ENCODE assay signal across 8 mouse cellular contexts in genomic region chr7:24175337-24175711, GRCm38 (mm10). TPM values are rescaled to one million over a fixed set of nuclear protein-coding genes. Genes with fewer than 3 reads are reported as not detected.
DNase-seq lines count a peak whose midpoint lies in the region; ATAC-seq and TF ChIP-seq lines count a peak whose summit lies in the region.

No protein-coding gene starts in this region.

- no peak overlapping the region for H3K27ac ChIP-seq in cerebellum, adult 2 months (ENCODE audit: insufficient read depth, low read length)
- no peak overlapping the region for H3K27ac ChIP-seq in limb, embryonic 13.5 days
- H3K27ac ChIP-seq in small intestine, adult 2 months (ENCODE audit: insufficient read depth, low read depth, low read length): no peak overlapping the region

- WGBS in cerebellum, adult 2 months: 41% methylated on average over 6 of the region's 6 CpGs
- WGBS in limb, embryonic 13.5 days: 56% methylated on average over 6 of the region's 6 CpGs
- WGBS in small intestine, adult 2 months: 49% methylated on average over 6 of the region's 6 CpGs

- intact Hi-C loops in gastrocnemius, postnatal 36 days (cut with DNase I): no loop called here

- H3K4me1 ChIP-seq in cerebellum, adult 2 months (ENCODE audit: control insufficient read depth, insufficient read depth, low read length): no peaks in the 10 kb centered on the region
- peaks cover 28% of the 10 kb centered on the region for H3K4me1 ChIP-seq in megakaryocyte, embryonic 14.5 days
- no peaks in the 10 kb centered on the region for H3K4me1 ChIP-seq in limb, embryonic 13.5 days
- no peaks in the 10 kb centered on the region for H3K4me1 ChIP-seq in small intestine, adult 2 months (ENCODE audit: control insufficient read depth, insufficient read depth, insufficient read length, low read length)

- H3K27me3 ChIP-seq in cerebellum, adult 2 months (ENCODE audit: control insufficient read depth, insufficient read depth, low read length): no peaks in the 10 kb centered on the region
- H3K27me3 ChIP-seq in megakaryocyte, embryonic 14.5 days (replicated peaks): no peaks in the 10 kb centered on the region
- H3K27me3 ChIP-seq in limb, embryonic 13.5 days: no peaks in the 10 kb centered on the region
- no peaks in the 10 kb centered on the region for H3K27me3 ChIP-seq in small intestine, adult 2 months (ENCODE audit: control insufficient read depth, insufficient read depth, low read length)

- no peak for DNase-seq in cerebellum, adult 2 months
- DNase-seq in cerebellum, postnatal 25 days: no peak
- DNase-seq in urinary bladder, adult 18-20 months (ENCODE audit: low spot score in 2 of 2): no peak
- DNase-seq in gastrocnemius, postnatal 36 days: no peak

- peaks cover 29% of the 10 kb centered on the region for H3K36me3 ChIP-seq in megakaryocyte, embryonic 14.5 days (replicated peaks; ENCODE audit: low read length)
- H3K36me3 ChIP-seq in limb, embryonic 13.5 days: no peaks in the 10 kb centered on the region; the same call in 1 of the 2 replicates
- no peaks in the 10 kb centered on the region for H3K36me3 ChIP-seq in small intestine, adult 2 months (ENCODE audit: control insufficient read depth, insufficient read depth, low read length)

- TF ChIP-seq POLR2A in cerebellum, adult 2 months (IDR thresholded peaks at IDR 0.05; ENCODE audit: borderline replicate concordance, insufficient read depth, low read length): no peak
- TF ChIP-seq POLR2A in small intestine, adult 2 months (IDR thresholded peaks at IDR 0.05; ENCODE audit: low read depth, low read length): no peak

- no peak for TF ChIP-seq CTCF in cerebellum, adult 2 months (IDR thresholded peaks at IDR 0.05; ENCODE audit: borderline replicate concordance, insufficient read depth, low read depth, low read length)
- no peak for TF ChIP-seq CTCF in small intestine, adult 2 months (IDR thresholded peaks at IDR 0.05; ENCODE audit: extremely low read depth, insufficient read length, insufficient replicate concordance, low read depth, low read length)

- peak overlapping the region; percentile 78 for H3K9ac ChIP-seq in limb, embryonic 13.5 days

- H3K9me3 ChIP-seq in megakaryocyte, embryonic 14.5 days: peaks cover 17% of the 10 kb centered on the region
- H3K9me3 ChIP-seq in limb, embryonic 13.5 days: no peaks in the 10 kb centered on the region

- ATAC-seq in megakaryocyte, adult 5-6 weeks (ENCODE audit: poor library complexity, severe bottlenecking): no peak
- no peak for ATAC-seq in limb, embryonic 13.5 days (ENCODE audit: low FRiP score, low read depth)

- H3K4me3 ChIP-seq in cerebellum, adult 2 months (replicated peaks; ENCODE audit: insufficient read depth, low read depth, low read length): peak overlapping the region; percentile 85
- peak overlapping the region; percentile 89 for H3K4me3 ChIP-seq in megakaryocyte, embryonic 14.5 days (replicated peaks)
- peak overlapping the region; percentile 61 for H3K4me3 ChIP-seq in limb, embryonic 13.5 days
- H3K4me3 ChIP-seq in small intestine, adult 2 months (ENCODE audit: low read depth, low read length): peak overlapping the region; percentile 64

- H3K4me2 ChIP-seq in limb, embryonic 13.5 days (replicated peaks): peak overlapping the region; percentile 62

RNA-seq across cellular contexts. Expression of gene Zfp114, which starts 0.5 kb away (rescaled TPM):
- 2.2 and 3.0 TPM in 2 replicates for polyA plus RNA-seq in cerebellum, adult 2 months (2012; rRNA removed)
- polyA plus RNA-seq in megakaryocyte, embryonic 14.5 days (2012; ENCODE audit: insufficient read depth, low replicate concordance): not detected in 2 replicates
- 0.71 and 0.80 TPM in 2 replicates for total RNA-seq in megakaryocyte, adult 5-6 weeks (2015)
- total RNA-seq in megakaryocyte, adult 5-6 weeks (2017): 0.11 and 0.65 TPM in 2 replicates
- polyA plus RNA-seq in limb, embryonic 13.5 days (2015; fragmentation: Nextera tagmentation; extraction: Ambion mirVana): 5.6 and 7.1 TPM in 2 replicates
- 0.03 and 0.08 TPM in 2 replicates for polyA plus RNA-seq in small intestine, adult 2 months (2012; rRNA removed)
- under 1 TPM; 0.33 to 0.35 TPM for total RNA-seq in gastrocnemius, postnatal 36 days (2021)

RNA-seq across cellular contexts. Expression of gene Zfp111, which starts 35.9 kb away (rescaled TPM):
- polyA plus RNA-seq in cerebellum, adult 2 months (2012; rRNA removed): 5.3 and 5.5 TPM in 2 replicates
- 0.41 TPM in 1 of 2 replicates, not detected in the other for polyA plus RNA-seq in megakaryocyte, embryonic 14.5 days (2012; ENCODE audit: insufficient read depth, low replicate concordance)
- total RNA-seq in megakaryocyte, adult 5-6 weeks (2015): 6.0 and 6.8 TPM in 2 replicates
- total RNA-seq in megakaryocyte, adult 5-6 weeks (2017): 6.8 and 8.9 TPM in 2 replicates
- 10.5 and 11.3 TPM in 2 replicates for polyA plus RNA-seq in limb, embryonic 13.5 days (2015; fragmentation: Nextera tagmentation; extraction: Ambion mirVana)
- 0.28 and 0.70 TPM in 2 replicates for polyA plus RNA-seq in small intestine, adult 2 months (2012; rRNA removed)
- total RNA-seq in gastrocnemius, postnatal 36 days (2021): 1 to 10 TPM; 2.1 to 2.7 TPM

RNA-seq across cellular contexts. Expression of gene Zfp235, which starts 41.4 kb away (rescaled TPM):
- 20.2 and 21.4 TPM in 2 replicates for polyA plus RNA-seq in cerebellum, adult 2 months (2012; rRNA removed)
- 1.00 and 2.8 TPM in 2 replicates for polyA plus RNA-seq in megakaryocyte, embryonic 14.5 days (2012; ENCODE audit: insufficient read depth, low replicate concordance)
- 4.5 and 8.1 TPM in 2 replicates for total RNA-seq in megakaryocyte, adult 5-6 weeks (2015)
- 3.7 and 4.7 TPM in 2 replicates for total RNA-seq in megakaryocyte, adult 5-6 weeks (2017)
- 21.3 and 22.0 TPM in 2 replicates for polyA plus RNA-seq in limb, embryonic 13.5 days (2015; fragmentation: Nextera tagmentation; extraction: Ambion mirVana)
- 3.2 and 3.3 TPM in 2 replicates for polyA plus RNA-seq in small intestine, adult 2 months (2012; rRNA removed)
- 1 to 10 TPM; 3.5 to 5.0 TPM for total RNA-seq in gastrocnemius, postnatal 36 days (2021)
